Mouse (Mus musculus) C2C12 (cell line): ENCODE measurements around the gene Pld5. TPM values are rescaled to one million over a fixed set of nuclear protein-coding genes. Genes with fewer than 3 reads are reported as not detected.

Experiments
- H3K27me3 ChIP-seq: one replicate; pipeline ENCODE4 v1.6.1; 2011; ENCODE audit not compliant: control insufficient read depth, insufficient read depth, insufficient read length
- H3K36me3 ChIP-seq: one replicate; pipeline ENCODE4 v1.6.1; 2011; ENCODE audit not compliant: control insufficient read depth, insufficient read depth
- H3K4me3 ChIP-seq: one replicate; pipeline ENCODE4 v1.5.1; 2011; ENCODE audit warnings: mild to moderate bottlenecking, control low read depth; ENCODE audit not compliant: poor library complexity, insufficient read depth, severe bottlenecking
- H3K79me2 ChIP-seq: one replicate; pipeline ENCODE4 v1.6.1; 2011; ENCODE audit not compliant: control insufficient read depth, insufficient read depth
- H3K79me3 ChIP-seq: one replicate; pipeline ENCODE4 v1.6.1; 2011; ENCODE audit warnings: low read depth, control low read depth
- H3ac ChIP-seq: one replicate; pipeline ENCODE3; 2011; ENCODE audit warnings: low read depth; ENCODE audit not compliant: control insufficient read depth, insufficient read length
- CEBPB ChIP-seq: IDR thresholded peaks from one replicate; pipeline ENCODE4 v1.6.1; 2011; ENCODE audit warnings: low read depth, mild to moderate bottlenecking, control low read depth, moderate library complexity
- CTCF ChIP-seq: IDR thresholded peaks from one replicate; pipeline ENCODE4 v1.5.1; 2011; ENCODE audit not compliant: control insufficient read depth, insufficient read depth, insufficient read length
- FOSL1 ChIP-seq: IDR thresholded peaks from one replicate; pipeline ENCODE4 v1.8.0; 2011; ENCODE audit warnings: mild to moderate bottlenecking, low read length; ENCODE audit not compliant: poor library complexity, insufficient read depth, severe bottlenecking
- MAX ChIP-seq: IDR thresholded peaks from one replicate; pipeline ENCODE4 v1.6.1; 2011; ENCODE audit warnings: mild to moderate bottlenecking, control low read depth
- MYOD1 ChIP-seq: IDR thresholded peaks from one replicate; pipeline ENCODE4 v1.6.1; 2011; ENCODE audit warnings: low read depth; ENCODE audit not compliant: control insufficient read depth, insufficient read length
- MYOG ChIP-seq: IDR thresholded peaks from one replicate; pipeline ENCODE4 v1.6.1; 2011; ENCODE audit not compliant: control insufficient read depth, insufficient read length; ENCODE audit errors: extremely low read depth
- USF1 ChIP-seq: IDR thresholded peaks from one replicate; pipeline ENCODE4 v1.6.1; 2011; ENCODE audit warnings: low read depth, mild to moderate bottlenecking, control low read depth, moderate library complexity
- polyA plus RNA-seq: library from polyadenylated mRNA; unstranded; fragments of >200 nt; fragmentation: generic; extraction: Trizol; gene quantifications from one replicate; pipeline ENCODE4 v1.2.1, GENCODE M21; 2012; ENCODE audit warnings: missing spikeins

Gene Pld5
- polyA plus RNA-seq, 1 experiment, result not detected

- no peak overlapping the region for H3K4me3 ChIP-seq
- no peaks in the 10 kb centered on the region for H3K79me3 ChIP-seq
- no peak overlapping the region for H3ac ChIP-seq
- no peaks in the 10 kb centered on the region for H3K27me3 ChIP-seq
- no peaks in the 10 kb centered on the region for H3K36me3 ChIP-seq
- TF ChIP-seq MYOG (no peak), CEBPB (no peak), MYOD1 (no peak), USF1 (no peak), CTCF (no peak), FOSL1 (no peak), MAX (no peak)
- H3K79me2 ChIP-seq, result no peaks in the 10 kb centered on the region
These were observed 62.0 kb downstream of the Pld5 start for GRCm38 (mm10) chr1:176212922-176213644.

GRCm38 (mm10) chr1:176210803-176211202 is 64.3 kb downstream of the Pld5 start:
- TF ChIP-seq CTCF (no peak), MYOD1 (no peak), USF1 (no peak), FOSL1 (no peak), MAX (no peak)
- H3K4me3 ChIP-seq, result no peak overlapping the region
- no peak overlapping the region for H3ac ChIP-seq
- H3K36me3 ChIP-seq, result no peaks in the 10 kb centered on the region
- no peaks in the 10 kb centered on the region for H3K79me2 ChIP-seq
- H3K27me3 ChIP-seq, result no peaks in the 10 kb centered on the region
- no peaks in the 10 kb centered on the region for H3K79me3 ChIP-seq

GRCm38 (mm10) chr1:176208014-176208413 is 67.1 kb downstream of the Pld5 start:
- Histone ChIP-seq H3K79me2 (no peaks in the 10 kb centered on the region), H3K27me3 (no peaks in the 10 kb centered on the region)
- TF ChIP-seq MYOG, result no peak
- no peak for TF ChIP-seq USF1
- TF ChIP-seq FOSL1, result no peak
- TF ChIP-seq MAX, result no peak
- TF ChIP-seq CEBPB, result no peak
- TF ChIP-seq CTCF, result no peak
- no peak for TF ChIP-seq MYOD1

GRCm38 (mm10) chr1:176202360-176202759 is 72.8 kb downstream of the Pld5 start:
- no peak overlapping the region for H3ac ChIP-seq
- H3K27me3 ChIP-seq, result no peaks in the 10 kb centered on the region
- H3K4me3 ChIP-seq, result no peak overlapping the region

More at GRCm38 (mm10) chr1:176208014-176208413, 67.1 kb downstream of the Pld5 start:
- H3K4me3 ChIP-seq, result no peak overlapping the region
- H3K79me3 ChIP-seq, result no peaks in the 10 kb centered on the region
- no peaks in the 10 kb centered on the region for H3K36me3 ChIP-seq
- no peak overlapping the region for H3ac ChIP-seq

GRCm38 (mm10) chr1:176197036-176197766 is 77.9 kb downstream of the Pld5 start:
- Histone ChIP-seq H3ac (no peak overlapping the region), H3K4me3 (no peak overlapping the region), H3K27me3 (no peaks in the 10 kb centered on the region), H3K36me3 (no peaks in the 10 kb centered on the region), H3K79me2 (no peaks in the 10 kb centered on the region), H3K79me3 (no peaks in the 10 kb centered on the region)
- TF ChIP-seq MAX (no peak), MYOG (no peak), MYOD1 (no peak), CEBPB (no peak), CTCF (no peak), FOSL1 (no peak), USF1 (no peak)

More at GRCm38 (mm10) chr1:176202360-176202759, 72.8 kb downstream of the Pld5 start:
- TF ChIP-seq MYOG, result no peak
- TF ChIP-seq FOSL1, result no peak
- no peak for TF ChIP-seq MAX
- TF ChIP-seq CTCF, result no peak
- no peak for TF ChIP-seq CEBPB
- TF ChIP-seq MYOD1, result no peak
- no peak for TF ChIP-seq USF1
- no peaks in the 10 kb centered on the region for H3K36me3 ChIP-seq
- H3K79me2 ChIP-seq, result no peaks in the 10 kb centered on the region
- H3K79me3 ChIP-seq, result no peaks in the 10 kb centered on the region

GRCm38 (mm10) chr1:176196341-176196740 is 78.8 kb downstream of the Pld5 start:
- Histone ChIP-seq H3K4me3 (no peak overlapping the region), H3K27me3 (no peaks in the 10 kb centered on the region), H3ac (no peak overlapping the region), H3K79me3 (no peaks in the 10 kb centered on the region), H3K79me2 (no peaks in the 10 kb centered on the region), H3K36me3 (no peaks in the 10 kb centered on the region)
- TF ChIP-seq MAX (no peak), FOSL1 (no peak), USF1 (no peak), MYOD1 (no peak), CTCF (no peak), CEBPB (no peak), MYOG (no peak)
